Mouse (Mus musculus) myocyte (in vitro differentiated cells): ENCODE results near the gene Ccdc57.

Experiments
- E2F4 ChIP-seq: IDR thresholded peaks from one replicate; pipeline ENCODE4 v1.6.1; 2011; ENCODE audit warnings: mild to moderate bottlenecking, control low read depth, moderate library complexity; ENCODE audit not compliant: insufficient read depth
- MYOD1 ChIP-seq, 3 experiments: IDR thresholded peaks; one replicate each; pipeline ENCODE4 v1.6.1; 2011; ENCODE audit warnings: control low read depth in 2 of 3, low read depth in 2 of 3, mild to moderate bottlenecking in 2 of 3, moderate library complexity in 1 of 3; ENCODE audit not compliant: insufficient read length in 2 of 3, control insufficient read depth in 1 of 3
- POLR2A ChIP-seq: IDR thresholded peaks from one replicate; pipeline ENCODE4 v1.6.1; 2011; ENCODE audit warnings: low read depth, mild to moderate bottlenecking, control low read depth, moderate library complexity; ENCODE audit not compliant: insufficient read length
- TCF12 ChIP-seq: IDR thresholded peaks from one replicate; pipeline ENCODE4 v1.6.1; 2011; ENCODE audit warnings: mild to moderate bottlenecking, control low read depth; ENCODE audit not compliant: poor library complexity, insufficient read depth, severe bottlenecking
- TCF3 ChIP-seq: IDR thresholded peaks from one replicate; pipeline ENCODE4 v1.6.1; 2011; ENCODE audit warnings: low read depth, control low read depth; ENCODE audit not compliant: insufficient read length

DNA sequence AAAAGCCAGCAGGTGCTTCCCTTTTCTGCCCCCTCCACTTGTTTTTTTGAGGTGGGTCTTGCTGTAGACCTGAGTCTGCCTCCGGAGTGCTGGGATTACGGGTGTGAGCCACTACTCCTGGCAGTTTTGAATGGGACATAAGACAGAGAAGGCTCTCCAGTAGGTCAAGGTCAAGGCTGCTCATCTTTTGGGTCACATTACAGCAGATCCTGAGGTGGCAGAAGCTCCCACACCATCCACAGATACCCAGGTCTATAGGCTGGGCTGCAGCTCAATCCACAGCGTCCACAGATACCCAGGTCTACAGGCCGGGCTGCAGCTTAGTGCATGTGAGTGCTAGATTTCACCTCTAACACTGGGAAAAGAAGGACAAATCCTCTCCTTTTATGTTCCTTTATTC is 18.9 kb downstream of the Ccdc57 start:
- TF ChIP-seq TCF12 (no peak), POLR2A (no peak), E2F4 (no peak), TCF3 (no peak), MYOD1 (IDR thresholded peaks at IDR 0.05; ENCODE audit: control insufficient read depth in 1 of 3, insufficient read length in 2 of 3, low read depth in 2 of 3) (no peak)
